Mouse (Mus musculus) G1E (cell line): Measurements from ENCODE around the gene Nkiras1.

Experiments
- CTCF ChIP-seq: IDR thresholded peaks from 2 replicates; pipeline ENCODE4 v1.5.1; 2012; ENCODE audit warnings: low read depth, low read length, inconsistent platforms, mixed read lengths
- GATA1 ChIP-seq: IDR thresholded peaks from 2 replicates; pipeline ENCODE4 v1.6.1; 2012; ENCODE audit warnings: borderline replicate concordance, low read length, inconsistent platforms, mixed read lengths
- POLR2AphosphoS5 ChIP-seq: IDR thresholded peaks from 2 replicates; pipeline ENCODE4 v1.6.1; 2012; ENCODE audit warnings: low read depth, low read length, inconsistent platforms; ENCODE audit not compliant: insufficient replicate concordance
- TAL1 ChIP-seq: conservative IDR thresholded peaks from 2 replicates; pipeline ENCODE4 v1.6.1; 2012; ENCODE audit warnings: low read depth, low read length, inconsistent platforms, mixed read lengths

GRCm38 (mm10) chr14:18286441-18286840 lies 15.5 kb downstream of the Nkiras1 start:
- TF ChIP-seq CTCF (no peak), TAL1 (no peak), GATA1 (no peak), POLR2AphosphoS5 (no peak)
